Mouse (Mus musculus) testis, postnatal 10 days (tissue): ENCODE measurements around the gene Ylpm1.

Source experiments
- DNase-seq: peaks from one replicate; pipeline ENCODE4 v3.0.0; 2021; ENCODE audit warnings: low spot score

Ylpm1 gene

GRCm38 (mm10) chr12:84996083-84996496 is at the start of gene Ylpm1:
Gene Ylpm1 (plus strand): TSS chr12:84996321.
- DNase-seq, result peak; percentile 96

GRCm38 (mm10) chr12:84947894-84948583 is 48.1 kb upstream of the Ylpm1 start:
- no peak for DNase-seq

- no peak for DNase-seq
Measured at GRCm38 (mm10) chr12:84948584-84949285, 47.4 kb upstream of the Ylpm1 start.

GRCm38 (mm10) chr12:84950763-84951162 is 45.4 kb upstream of the Ylpm1 start:
- DNase-seq, result no peak

- no peak for DNase-seq
Measured at GRCm38 (mm10) chr12:84951531-84951930, 44.6 kb upstream of the Ylpm1 start.

GRCm38 (mm10) chr12:84952351-84952750 is 43.8 kb upstream of the Ylpm1 start:
- no peak for DNase-seq

- DNase-seq, result no peak
Measured at GRCm38 (mm10) chr12:84956317-84956716, 39.8 kb upstream of the Ylpm1 start.

GRCm38 (mm10) chr12:84958794-84959356 is 37.2 kb upstream of the Ylpm1 start:
- no peak for DNase-seq

GRCm38 (mm10) chr12:84962606-84963005 is 33.5 kb upstream of the Ylpm1 start:
- no peak for DNase-seq

GRCm38 (mm10) chr12:84968831-84969655 is 27.1 kb upstream of the Ylpm1 start:
- DNase-seq, result no peak

GRCm38 (mm10) chr12:84969656-84970427 is 26.3 kb upstream of the Ylpm1 start:
- no peak for DNase-seq

GRCm38 (mm10) chr12:84970428-84971096 is 25.6 kb upstream of the Ylpm1 start, which contains the start of the genes Fcf1 and Arel1:
Gene Fcf1 (plus strand): TSS chr12:84970897.
Gene Arel1 (minus strand): TSS chr12:84970900.
- peak; percentile 90 for DNase-seq

- DNase-seq, result no peak
Measured at GRCm38 (mm10) chr12:84979264-84979862, 16.8 kb upstream of the Ylpm1 start.

- DNase-seq, result no peak
Measured at GRCm38 (mm10) chr12:84989456-84989855, 6.7 kb upstream of the Ylpm1 start.

- no peak for DNase-seq
Measured at GRCm38 (mm10) chr12:84995112-84995761, 884 bp upstream of the Ylpm1 start.

- DNase-seq, result peak; percentile 79
Measured at GRCm38 (mm10) chr12:84996501-84997398, 629 bp downstream of the Ylpm1 start.

GRCm38 (mm10) chr12:84999053-84999452 is 2.9 kb downstream of the Ylpm1 start:
- DNase-seq, result no peak

GRCm38 (mm10) chr12:85006206-85006605 is 10.1 kb downstream of the Ylpm1 start:
- DNase-seq, result no peak

- no peak for DNase-seq
Measured at GRCm38 (mm10) chr12:85007021-85007420, 10.9 kb downstream of the Ylpm1 start.
